Mouse (Mus musculus): ENCODE data around the gene Tspan11. TPM values are rescaled to one million over a fixed set of nuclear protein-coding genes. Genes with fewer than 3 reads are reported as not detected.

Tspan11 gene
- polyA plus RNA-seq, 1 experiment from 2014 or later: 0.21 TPM

DNA sequence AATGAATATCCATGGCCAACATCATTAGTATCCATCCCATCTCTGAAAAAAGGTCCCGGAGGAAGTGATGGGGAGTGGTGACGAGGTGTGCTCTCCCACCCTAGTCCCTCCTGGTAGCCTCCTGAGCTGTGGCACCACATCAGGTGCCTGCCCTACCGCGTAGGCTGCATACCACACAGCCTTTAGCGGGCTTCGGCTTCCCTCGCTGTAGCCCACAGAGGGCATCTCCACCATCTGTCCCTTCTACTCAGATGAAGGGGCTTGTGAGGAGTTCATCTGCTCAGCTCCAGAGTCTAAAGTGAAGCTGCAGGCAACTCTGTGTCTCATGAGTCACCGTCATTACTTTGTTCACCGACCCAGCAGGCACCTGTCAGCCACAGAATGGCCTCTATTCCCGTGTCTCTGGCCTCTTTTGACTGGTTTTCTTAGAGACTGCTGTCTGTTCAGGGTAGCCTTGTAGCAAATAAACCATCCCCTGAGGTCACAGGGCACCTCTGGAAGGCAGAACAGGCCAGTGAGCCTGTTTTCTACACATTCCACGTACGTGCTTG is 101.6 kb downstream of the Tspan11 start:
- H3K36me3 ChIP-seq (replicated peaks): no peaks in the 10 kb centered on the region
- H3K9ac ChIP-seq: no peak overlapping the region
- 72% methylated on average over 12 of the region's 12 CpGs for WGBS (ENCODE audit: insufficient replicate concordance)
- H3K27me3 ChIP-seq: no peaks in the 10 kb centered on the region
- no peaks in the 10 kb centered on the region for H3K4me1 ChIP-seq (replicated peaks)
- H3K9me3 ChIP-seq (replicated peaks): no peaks in the 10 kb centered on the region
- H3K4me2 ChIP-seq: no peak overlapping the region
- ATAC-seq (ENCODE audit: insufficient read depth): no peak
- no peak overlapping the region for H3K27ac ChIP-seq (replicated peaks)
- no peak overlapping the region for H3K4me3 ChIP-seq (replicated peaks)

DNA sequence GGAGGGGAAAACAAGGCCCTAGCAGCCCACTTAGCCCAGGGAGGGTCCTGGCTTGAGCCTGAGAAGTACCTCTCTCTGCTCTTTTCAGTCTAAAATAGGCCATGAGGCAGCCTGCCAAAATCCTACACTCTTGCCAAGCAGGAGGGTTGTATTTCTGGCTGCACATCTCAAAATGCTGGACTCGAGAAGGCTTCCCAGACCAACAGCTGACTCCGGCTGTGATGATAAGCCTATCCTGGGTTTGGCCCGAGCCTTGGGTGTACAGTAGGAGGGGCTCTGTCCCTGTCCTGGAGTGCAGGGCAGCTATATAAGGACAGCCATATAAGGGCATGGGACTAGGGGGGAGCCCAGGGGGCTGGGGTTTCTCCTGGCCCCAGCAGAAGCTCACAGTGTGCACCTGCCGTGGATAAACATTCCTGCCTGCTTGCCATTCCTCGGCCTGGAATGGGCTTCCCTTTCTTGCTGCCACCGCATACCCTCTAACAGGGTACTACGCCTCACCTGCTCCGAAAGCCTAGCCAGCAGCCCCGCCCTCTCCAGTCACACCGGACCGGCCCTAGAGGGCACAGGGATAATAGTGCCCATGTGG is 102.3 kb downstream of the Tspan11 start:
- ATAC-seq (ENCODE audit: insufficient read depth): no peak
- Histone ChIP-seq H3K9ac (no peak overlapping the region), H3K27me3 (no peaks in the 10 kb centered on the region), H3K9me3 (replicated peaks) (no peaks in the 10 kb centered on the region), H3K4me1 (replicated peaks) (no peaks in the 10 kb centered on the region), H3K27ac (replicated peaks) (no peak overlapping the region), H3K4me3 (replicated peaks) (no peak overlapping the region), H3K36me3 (replicated peaks) (no peaks in the 10 kb centered on the region), H3K4me2 (no peak overlapping the region)
- 71% methylated on average over 11 of the region's 11 CpGs for WGBS (ENCODE audit: insufficient replicate concordance)

DNA sequence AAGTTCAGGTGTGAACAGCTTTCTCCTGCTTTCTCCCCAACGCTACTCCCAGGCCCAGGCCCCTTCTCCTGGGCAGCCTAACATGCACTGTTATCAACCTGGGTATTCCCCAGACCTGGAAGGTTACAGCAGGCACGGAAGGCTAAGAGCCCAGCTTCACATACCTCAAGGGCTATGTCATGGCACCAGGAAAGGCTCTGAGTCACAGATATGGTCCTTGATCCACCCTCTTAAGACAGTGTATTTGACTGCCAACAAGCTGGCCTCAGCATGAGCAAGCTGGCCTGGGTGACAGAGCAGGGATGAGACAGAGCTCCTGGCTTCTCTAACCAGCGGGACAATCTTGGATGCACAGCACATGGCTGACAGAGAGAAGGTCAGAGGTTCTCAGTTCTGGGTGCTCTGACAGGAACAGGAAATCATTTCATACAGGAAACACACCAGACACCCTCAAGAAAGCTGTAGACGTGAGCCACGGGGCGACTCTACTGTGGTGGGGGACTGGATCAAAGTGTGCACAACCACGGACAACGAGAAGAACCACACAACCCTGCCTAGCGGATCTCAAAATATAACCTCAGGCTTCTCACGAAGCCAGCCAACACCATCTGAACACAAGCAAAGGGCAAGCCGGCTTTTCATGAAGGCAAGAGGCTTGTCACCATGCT is 104.3 kb downstream of the Tspan11 start:
- Histone ChIP-seq H3K4me3 (replicated peaks) (no peak overlapping the region), H3K9me3 (replicated peaks) (no peaks in the 10 kb centered on the region), H3K36me3 (replicated peaks) (no peaks in the 10 kb centered on the region), H3K4me2 (no peak overlapping the region), H3K4me1 (replicated peaks) (no peaks in the 10 kb centered on the region), H3K27me3 (no peaks in the 10 kb centered on the region), H3K9ac (no peak overlapping the region), H3K27ac (replicated peaks) (no peak overlapping the region)
- ATAC-seq (ENCODE audit: insufficient read depth): no peak
- WGBS (ENCODE audit: insufficient replicate concordance): 47% methylated on average over 11 of the region's 11 CpGs

DNA sequence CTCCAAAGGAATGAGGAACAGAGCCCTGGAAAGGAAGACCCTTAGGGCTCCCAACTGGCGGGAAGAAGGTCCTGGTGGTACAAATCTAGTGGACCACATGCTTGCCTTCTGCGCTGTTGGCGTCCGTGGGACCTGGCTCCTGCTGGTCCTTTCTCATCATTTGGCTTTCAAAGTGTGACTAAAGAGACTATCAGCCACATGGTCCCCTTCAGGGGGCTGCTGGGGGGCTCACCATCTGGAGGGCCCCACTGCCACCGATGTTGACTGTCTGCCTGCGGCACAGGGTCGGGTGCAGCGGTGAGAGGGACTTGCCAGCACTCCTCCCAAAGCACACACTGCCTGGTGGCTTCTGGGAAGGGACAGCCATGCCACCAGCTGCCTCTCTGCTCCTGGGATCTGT is 105.6 kb downstream of the Tspan11 start:
- no peak for ATAC-seq (ENCODE audit: insufficient read depth)
- Histone ChIP-seq H3K4me2 (no peak overlapping the region), H3K9ac (no peak overlapping the region), H3K27me3 (no peaks in the 10 kb centered on the region), H3K36me3 (replicated peaks) (no peaks in the 10 kb centered on the region), H3K9me3 (replicated peaks) (no peaks in the 10 kb centered on the region), H3K27ac (replicated peaks) (no peak overlapping the region), H3K4me3 (replicated peaks) (no peak overlapping the region), H3K4me1 (replicated peaks) (no peaks in the 10 kb centered on the region)
- WGBS (ENCODE audit: insufficient replicate concordance): 75% methylated on average over 8 of the region's 8 CpGs

DNA sequence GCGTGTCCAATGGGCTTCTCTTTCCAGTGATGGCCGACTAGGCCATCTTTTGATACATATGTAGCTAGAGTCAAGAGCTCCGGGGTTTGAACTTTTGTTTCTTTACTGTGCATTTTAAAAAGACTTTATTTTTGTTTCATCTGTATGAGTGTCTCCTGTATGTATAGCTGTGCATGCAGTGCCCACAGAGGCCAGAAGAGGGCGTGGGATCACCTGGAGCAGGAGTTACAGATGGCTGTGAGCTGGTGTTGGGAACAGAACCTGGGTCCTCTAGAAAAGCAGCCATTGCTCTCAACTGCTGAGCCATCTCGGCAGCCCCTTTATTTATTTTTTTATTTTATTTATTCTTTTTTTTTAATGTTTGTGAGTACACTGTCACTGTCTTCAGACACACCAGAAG is 109.5 kb downstream of the Tspan11 start:
- 54% methylated on average over 5 of the region's 5 CpGs for WGBS (ENCODE audit: insufficient replicate concordance)
- no peak overlapping the region for H3K27ac ChIP-seq (replicated peaks)
- no peaks in the 10 kb centered on the region for H3K9me3 ChIP-seq (replicated peaks)
- no peaks in the 10 kb centered on the region for H3K4me1 ChIP-seq (replicated peaks)
- H3K9ac ChIP-seq: no peak overlapping the region
- H3K27me3 ChIP-seq: no peaks in the 10 kb centered on the region
- no peaks in the 10 kb centered on the region for H3K36me3 ChIP-seq (replicated peaks)
- no peak overlapping the region for H3K4me2 ChIP-seq
- no peak overlapping the region for H3K4me3 ChIP-seq (replicated peaks)
- ATAC-seq (ENCODE audit: insufficient read depth): no peak

DNA sequence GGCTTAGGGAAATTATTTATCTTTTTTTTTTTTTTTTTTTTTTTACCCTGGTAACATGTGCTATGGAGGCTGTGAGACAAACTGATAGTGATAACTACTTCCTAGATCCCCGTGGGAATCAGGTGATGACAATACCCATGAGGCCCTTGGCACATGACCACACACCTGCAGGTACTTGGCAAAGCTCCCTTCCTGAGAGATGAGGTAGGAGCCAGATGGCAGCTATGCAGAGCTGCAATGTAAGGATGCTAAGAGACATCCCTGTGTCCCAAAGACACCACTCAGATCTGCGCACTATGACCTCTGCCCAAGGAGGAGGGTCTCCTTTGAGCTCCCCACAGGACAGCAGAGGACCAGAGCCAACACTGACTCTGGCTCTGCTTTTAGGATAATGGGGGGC is 111.7 kb downstream of the Tspan11 start:
- no peaks in the 10 kb centered on the region for H3K27me3 ChIP-seq
- 47% methylated on average over 2 of the region's 2 CpGs for whole genome bisulfite sequencing (ENCODE audit: insufficient replicate concordance)
- H3K4me2 ChIP-seq: no peak overlapping the region
- no peaks in the 10 kb centered on the region for H3K36me3 ChIP-seq (replicated peaks)
- no peak overlapping the region for H3K9ac ChIP-seq
- H3K27ac ChIP-seq (replicated peaks): no peak overlapping the region
- no peaks in the 10 kb centered on the region for H3K4me1 ChIP-seq (replicated peaks)
- no peak for ATAC-seq (ENCODE audit: insufficient read depth)
- H3K4me3 ChIP-seq (replicated peaks): no peak overlapping the region
- no peaks in the 10 kb centered on the region for H3K9me3 ChIP-seq (replicated peaks)

DNA sequence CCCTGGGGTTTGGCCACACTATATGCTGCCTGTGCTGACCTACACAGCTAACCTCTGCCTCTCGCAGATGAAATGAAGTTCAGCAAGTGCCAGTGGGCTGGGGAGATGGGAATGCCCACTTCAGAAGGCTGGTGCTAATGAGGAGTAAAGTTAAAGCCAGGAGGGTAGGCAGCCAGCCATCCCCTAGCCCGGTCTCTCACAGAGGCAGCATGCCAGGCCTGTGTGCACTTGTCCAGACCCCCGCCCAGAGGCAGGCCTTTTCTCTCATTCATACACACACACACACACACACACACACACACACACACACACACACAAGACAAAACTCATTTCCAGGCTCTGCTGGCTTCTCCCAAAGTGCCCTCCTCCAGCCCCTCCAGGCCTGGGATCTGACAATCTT is 113.4 kb downstream of the Tspan11 start:
- no peaks in the 10 kb centered on the region for H3K36me3 ChIP-seq (replicated peaks)
- ATAC-seq (ENCODE audit: insufficient read depth): no peak
- H3K4me1 ChIP-seq (replicated peaks): no peaks in the 10 kb centered on the region
- no peaks in the 10 kb centered on the region for H3K27me3 ChIP-seq
- H3K4me3 ChIP-seq (replicated peaks): no peak overlapping the region
- no peaks in the 10 kb centered on the region for H3K9me3 ChIP-seq (replicated peaks)
- 47% methylated on average over 3 of the region's 3 CpGs for WGBS (ENCODE audit: insufficient replicate concordance)
- no peak overlapping the region for H3K9ac ChIP-seq
- no peak overlapping the region for H3K27ac ChIP-seq (replicated peaks)
- no peak overlapping the region for H3K4me2 ChIP-seq

DNA sequence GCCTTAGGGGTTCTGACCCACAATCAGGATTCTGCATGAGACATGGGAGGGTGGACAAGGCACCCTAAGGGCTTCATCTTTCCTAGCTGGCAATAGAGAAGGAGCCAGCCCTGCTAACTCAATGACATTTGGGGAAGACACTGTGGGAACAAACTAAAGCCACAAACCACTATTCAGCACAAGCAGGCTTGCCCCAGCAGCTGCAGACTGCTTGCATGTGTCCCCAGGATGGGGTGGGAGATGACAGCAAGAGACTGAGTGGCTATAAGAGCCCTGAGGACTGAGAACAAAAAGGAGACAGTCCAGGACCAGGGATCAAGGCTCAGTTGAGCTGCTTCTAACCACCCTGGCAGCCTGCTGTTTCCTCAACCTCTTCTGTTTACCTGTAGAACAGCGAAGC is 114.2 kb downstream of the Tspan11 start:
- H3K27ac ChIP-seq (replicated peaks): no peak overlapping the region
- no peak overlapping the region for H3K9ac ChIP-seq
- no peaks in the 10 kb centered on the region for H3K9me3 ChIP-seq (replicated peaks)
- ATAC-seq (ENCODE audit: insufficient read depth): no peak
- H3K4me2 ChIP-seq: no peak overlapping the region
- H3K27me3 ChIP-seq: no peaks in the 10 kb centered on the region
- H3K4me3 ChIP-seq (replicated peaks): no peak overlapping the region
- no peaks in the 10 kb centered on the region for H3K36me3 ChIP-seq (replicated peaks)
- 85% methylated on average over 1 of the region's 1 CpGs for WGBS (ENCODE audit: insufficient replicate concordance)
- H3K4me1 ChIP-seq (replicated peaks): 0 out of 2 replicates have a peak, but pooled peaks cover 1% of the 10 kb centered on the region

DNA sequence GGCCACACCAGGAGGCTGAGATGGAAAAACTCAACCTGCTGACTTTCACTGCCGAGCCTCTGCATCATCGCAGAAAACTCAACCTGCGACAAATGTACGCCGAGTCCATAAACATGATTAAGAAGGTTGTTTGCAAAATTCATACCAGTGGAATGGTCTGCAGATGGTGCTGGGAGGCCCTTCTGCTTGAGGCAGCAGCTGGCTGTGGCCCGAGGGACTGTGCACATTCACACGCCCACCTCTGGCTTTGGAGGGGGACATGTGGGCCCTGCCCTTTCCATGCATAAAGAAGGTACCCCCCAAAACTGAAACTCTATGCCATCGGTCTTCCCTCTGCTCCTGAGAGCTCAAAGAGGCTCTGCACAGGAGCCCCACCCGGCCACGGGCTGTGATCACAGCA is 114.7 kb downstream of the Tspan11 start:
- Histone ChIP-seq H3K36me3 (replicated peaks) (no peaks in the 10 kb centered on the region), H3K27ac (replicated peaks) (no peak overlapping the region), H3K4me3 (replicated peaks) (no peak overlapping the region), H3K9ac (no peak overlapping the region), H3K4me1 (replicated peaks) (0 out of 2 replicates have a peak, but pooled peaks cover 3% of the 10 kb centered on the region), H3K4me2 (no peak overlapping the region), H3K9me3 (replicated peaks) (no peaks in the 10 kb centered on the region), H3K27me3 (no peaks in the 10 kb centered on the region)
- 63% methylated on average over 10 of the region's 10 CpGs for WGBS (ENCODE audit: insufficient replicate concordance)
- no peak for ATAC-seq (ENCODE audit: insufficient read depth)

DNA sequence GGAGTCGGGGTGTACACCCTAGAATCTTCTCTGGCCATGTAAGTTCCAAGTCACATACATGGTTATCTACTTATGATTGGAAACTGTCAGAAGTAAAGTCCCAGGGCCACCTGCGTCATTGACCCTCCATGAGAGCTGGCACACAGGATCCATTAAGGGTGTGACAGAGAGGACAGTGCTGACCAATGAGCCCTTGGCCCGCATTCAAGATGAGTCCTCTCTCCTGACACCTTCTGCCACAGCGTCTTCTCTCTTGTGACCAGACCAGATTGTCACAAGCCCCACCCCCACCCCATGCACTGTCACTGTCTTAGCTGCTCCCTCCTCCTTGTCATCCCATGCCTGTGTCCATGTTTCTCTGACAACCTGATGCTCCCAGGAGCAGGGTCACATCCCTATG is 115.3 kb downstream of the Tspan11 start:
- H3K4me2 ChIP-seq: no peak overlapping the region
- no peaks in the 10 kb centered on the region for H3K27me3 ChIP-seq
- no peaks in the 10 kb centered on the region for H3K9me3 ChIP-seq (replicated peaks)
- H3K9ac ChIP-seq: no peak overlapping the region
- H3K27ac ChIP-seq (replicated peaks): no peak overlapping the region
- 0 out of 2 replicates have a peak, but pooled peaks cover 8% of the 10 kb centered on the region for H3K4me1 ChIP-seq (replicated peaks)
- ATAC-seq (ENCODE audit: insufficient read depth): no peak
- H3K36me3 ChIP-seq (replicated peaks): no peaks in the 10 kb centered on the region
- 64% methylated on average over 4 of the region's 4 CpGs for WGBS (ENCODE audit: insufficient replicate concordance)
- no peak overlapping the region for H3K4me3 ChIP-seq (replicated peaks)

DNA sequence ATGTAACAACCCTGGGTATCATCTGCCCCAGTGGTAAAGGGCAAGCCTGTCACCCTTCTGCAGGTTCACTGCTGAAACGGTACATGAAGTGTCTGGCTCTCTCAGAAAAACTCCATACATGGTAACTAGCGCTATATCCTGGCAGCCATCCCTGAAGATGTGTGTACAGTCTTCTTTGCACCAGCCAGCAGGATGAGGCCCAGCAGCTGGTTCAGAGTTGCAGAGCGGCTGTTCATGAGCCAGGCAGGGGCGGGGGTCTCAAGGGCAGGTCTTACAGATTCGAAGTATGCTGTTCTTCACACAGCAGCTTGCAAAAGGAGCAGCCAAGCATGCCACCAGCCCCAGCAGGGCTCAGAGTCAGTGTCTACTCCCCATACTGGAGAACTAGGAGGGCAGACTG is 116.2 kb downstream of the Tspan11 start:
- no peak overlapping the region for H3K4me3 ChIP-seq (replicated peaks)
- H3K36me3 ChIP-seq (replicated peaks): no peaks in the 10 kb centered on the region
- no peak overlapping the region for H3K27ac ChIP-seq (replicated peaks)
- H3K9me3 ChIP-seq (replicated peaks): no peaks in the 10 kb centered on the region
- H3K9ac ChIP-seq: no peak overlapping the region
- H3K4me2 ChIP-seq: no peak overlapping the region
- 57% methylated on average over 5 of the region's 5 CpGs for WGBS (ENCODE audit: insufficient replicate concordance)
- no peak for ATAC-seq (ENCODE audit: insufficient read depth)
- H3K4me1 ChIP-seq (replicated peaks): 0 out of 2 replicates have a peak, but pooled peaks cover 8% of the 10 kb centered on the region
- no peaks in the 10 kb centered on the region for H3K27me3 ChIP-seq
